Mouse (Mus musculus) brain, embryonic 14.5 days (tissue): ENCODE data around the gene Ccdc159. TPM values are rescaled to one million over a fixed set of nuclear protein-coding genes. Genes with fewer than 3 reads are reported as not detected.

Experiments used
- DNase-seq: peaks from one replicate; pipeline ENCODE4 v3.0.0-alpha.2; 2011; ENCODE audit warnings: low read depth
- CTCF ChIP-seq: fragments of 200-500 bp; IDR thresholded peaks from 2 replicates; pipeline ENCODE4 v1.5.1; 2012; ENCODE audit warnings: inconsistent platforms, mild to moderate bottlenecking, moderate library complexity, borderline replicate concordance; ENCODE audit not compliant: insufficient read depth, insufficient read length; ENCODE audit errors: extremely low read depth
- POLR2A ChIP-seq: fragments of 200-500 bp; IDR thresholded peaks from 2 replicates; pipeline ENCODE4 v1.6.1; 2012; ENCODE audit warnings: mild to moderate bottlenecking, inconsistent platforms, borderline replicate concordance; ENCODE audit not compliant: poor library complexity, insufficient read depth, insufficient read length, severe bottlenecking; ENCODE audit errors: extremely low read depth
- polyA plus RNA-seq: library from polyadenylated mRNA; depleted of rRNA; stranded (reverse); fragments of >200 nt; gene quantifications from 2 replicates; pipeline ENCODE4 v1.2.3, GENCODE M21; 2012

Gene Ccdc159
- polyA plus RNA-seq, 1 experiment = 16.1 TPM

- no peak for TF ChIP-seq POLR2A
- TF ChIP-seq CTCF = peak; percentile 27; the same call in 1 of the 2 replicates
- DNase-seq = no peak
Measured at GRCm38 (mm10) chr9:21951977-21952376, 24.7 kb downstream of the Ccdc159 start.

GRCm38 (mm10) chr9:21953600-21953999 is 26.3 kb downstream of the Ccdc159 start:
- DNase-seq = peak; percentile 90

GRCm38 (mm10) chr9:21954635-21955034 is 27.4 kb downstream of the Ccdc159 start:
- no peak for DNase-seq

More at GRCm38 (mm10) chr9:21953600-21953999, 26.3 kb downstream of the Ccdc159 start:
- no peak for TF ChIP-seq POLR2A
- TF ChIP-seq CTCF = no peak

GRCm38 (mm10) chr9:21955225-21955569 is 27.9 kb downstream of the Ccdc159 start:
- DNase-seq = no peak
- TF ChIP-seq CTCF = peak; percentile 47; the same call in 1 of the 2 replicates
- TF ChIP-seq POLR2A = no peak

More at GRCm38 (mm10) chr9:21954635-21955034, 27.4 kb downstream of the Ccdc159 start:
- TF ChIP-seq POLR2A (no peak), CTCF (no peak)

- TF ChIP-seq POLR2A (peak; percentile 28; the same call in 1 of the 2 replicates), CTCF (no peak)
- peak; percentile 99 for DNase-seq
Measured at GRCm38 (mm10) chr9:21955570-21956281, 28.5 kb downstream of the Ccdc159 start, which contains the start of gene Swsap1. Gene Swsap1, plus strand, starts transcription at chr9:21955755.

GRCm38 (mm10) chr9:21958372-21958771 is 31.1 kb downstream of the Ccdc159 start:
- DNase-seq = no peak
- TF ChIP-seq POLR2A (no peak), CTCF (no peak)

- TF ChIP-seq POLR2A (no peak), CTCF (no peak)
- DNase-seq = no peak
Measured at GRCm38 (mm10) chr9:21959244-21959643, 32.0 kb downstream of the Ccdc159 start.

GRCm38 (mm10) chr9:21960135-21960534 is 32.9 kb downstream of the Ccdc159 start:
- TF ChIP-seq CTCF (no peak), POLR2A (no peak)
- DNase-seq = no peak

- no peak for TF ChIP-seq POLR2A
- TF ChIP-seq CTCF = no peak
- no peak for DNase-seq
Measured at GRCm38 (mm10) chr9:21960558-21961208, 33.4 kb downstream of the Ccdc159 start.

GRCm38 (mm10) chr9:21961366-21961980 is 34.2 kb downstream of the Ccdc159 start:
- no peak for TF ChIP-seq CTCF
- no peak for DNase-seq

- TF ChIP-seq CTCF = no peak
- TF ChIP-seq POLR2A = no peak
- no peak for DNase-seq
Measured at GRCm38 (mm10) chr9:21962010-21962409, 34.7 kb downstream of the Ccdc159 start.
